8 mouse cellular contexts compared by ENCODE assay signal in the genomic region with DNA sequence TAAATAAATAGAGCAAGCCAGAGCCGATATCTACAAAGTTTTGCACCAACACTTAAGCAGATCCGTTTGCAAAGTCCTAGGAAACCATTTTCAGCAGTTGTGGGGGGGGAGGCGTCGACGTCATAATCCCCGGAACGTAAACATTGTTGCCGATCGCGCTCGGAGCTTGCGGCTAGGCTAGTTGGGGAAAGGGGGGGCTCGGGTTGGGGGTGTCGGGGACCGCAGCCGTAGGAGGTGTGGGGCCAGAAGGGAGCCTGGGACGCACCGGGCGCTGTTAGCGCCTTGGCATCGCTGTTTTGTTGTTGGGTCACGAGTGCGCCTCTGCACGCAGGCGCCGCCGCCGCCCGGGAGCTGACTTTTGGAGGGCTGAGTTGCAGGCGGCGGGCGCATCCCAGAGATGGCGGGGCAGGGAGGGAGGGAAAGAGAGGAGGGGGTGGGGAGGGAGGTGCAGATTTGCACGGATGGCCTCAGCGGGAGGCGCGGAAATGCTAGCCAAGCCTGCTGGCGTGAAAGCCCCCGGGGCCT. TPM values are rescaled to one million over a fixed set of nuclear protein-coding genes. Genes with fewer than 3 reads are reported as not detected.
DNase-seq lines count a peak whose midpoint lies in the region; ATAC-seq lines count a peak whose summit lies in the region.

No protein-coding gene starts in this region.

- peak overlapping the region; percentile 68 for H3K4me3 ChIP-seq in forebrain, embryonic 15.5 days

- H3K27ac ChIP-seq in forebrain, embryonic 15.5 days (replicated peaks), result peak overlapping the region; percentile 94

- H3K27me3 ChIP-seq in forebrain, embryonic 15.5 days, result no peaks in the 10 kb centered on the region

- ATAC-seq in forebrain, embryonic 15.5 days (replicated peaks), result peak; percentile 80

- H3K4me2 ChIP-seq in forebrain, embryonic 15.5 days (replicated peaks), result peak overlapping the region; percentile 99

- DNase-seq in ES-CJ7 (ENCODE audit: low read depth, low spot score), result peak; percentile 70
- DNase-seq in c-Kit-positive CD71-positive TER-119-positive erythroid progenitor cells, embryonic 14.5 days (ENCODE audit: low spot score), result peak; percentile 49
- peak; percentile 76 for DNase-seq in heart, postnatal 4 days
- peak; percentile 79 for DNase-seq in layer of hippocampus, adult 9-11 months
- DNase-seq in lung, postnatal 10 days, result peak; percentile 80
- peak; percentile 62 for DNase-seq in ovary, postnatal 14 days (ENCODE audit: low spot score)
- peak; percentile 89 for DNase-seq in thymus, postnatal 14 days

- H3K36me3 ChIP-seq in forebrain, embryonic 15.5 days, result no peaks in the 10 kb centered on the region

- peak overlapping the region; percentile 68 for H3K9ac ChIP-seq in forebrain, embryonic 15.5 days (replicated peaks)

- under 1% methylated on average over 31 of the region's 39 CpGs for whole genome bisulfite sequencing in forebrain, embryonic 15.5 days

- H3K9me3 ChIP-seq in forebrain, embryonic 15.5 days, result no peaks in the 10 kb centered on the region

- H3K4me1 ChIP-seq in forebrain, embryonic 15.5 days, result peaks cover 64% of the 10 kb centered on the region

RNA-seq across cellular contexts. Expression of gene Kdm2b, which starts 0.6 kb away (rescaled TPM):
- polyA plus RNA-seq in forebrain, embryonic 15.5 days (2015; fragmentation: Nextera tagmentation; extraction: Ambion mirVana), result 138 and 141 TPM in 2 replicates
- 10 to 100 TPM; 27.7 to 29.5 TPM for total RNA-seq in heart, postnatal 4 days (2021)

RNA-seq across cellular contexts. Expression of gene Orai1, which starts 25.8 kb away (rescaled TPM):
- 14.0 and 14.9 TPM in 2 replicates for polyA plus RNA-seq in forebrain, embryonic 15.5 days (2015; fragmentation: Nextera tagmentation; extraction: Ambion mirVana)
- 10 to 100 TPM; 19.2 to 19.8 TPM for total RNA-seq in heart, postnatal 4 days (2021)

RNA-seq across cellular contexts. Expression of gene Morn3, which starts 57.8 kb away (rescaled TPM):
- polyA plus RNA-seq in forebrain, embryonic 15.5 days (2015; fragmentation: Nextera tagmentation; extraction: Ambion mirVana), result 1.1 and 2.2 TPM in 2 replicates
- not detected for total RNA-seq in heart, postnatal 4 days (2021)

Comparison
In these comparisons a context has a peak if more than half of its experiments do, and no peak if none do; other contexts are left out.
1. Peak in every context shown above with its lines: DNase-seq, ATAC-seq, H3K4me3 ChIP-seq and H3K27ac ChIP-seq.